Mouse (Mus musculus): ENCODE data around the gene Sema3g. TPM values are rescaled to one million over a fixed set of nuclear protein-coding genes. Genes with fewer than 3 reads are reported as not detected.

Gene Sema3g
- polyA plus RNA-seq, 1 experiment from 2014 or later = 1.1 TPM

- no peak for ATAC-seq (ENCODE audit: low FRiP score, low read depth)
- no peak overlapping the region for H3K9ac ChIP-seq (replicated peaks)
- H3K4me1 ChIP-seq = peaks cover 6% of the 10 kb centered on the region; the same call in 1 of the 2 replicates
- no peaks in the 10 kb centered on the region for H3K9me3 ChIP-seq
- no peak overlapping the region for H3K4me2 ChIP-seq (replicated peaks)
- no peak overlapping the region for H3K27ac ChIP-seq (replicated peaks)
- WGBS = 64% methylated on average over 16 of the region's 16 CpGs
- H3K4me3 ChIP-seq = no peak overlapping the region
- H3K36me3 ChIP-seq = peaks cover 75% of the 10 kb centered on the region
- no peaks in the 10 kb centered on the region for H3K27me3 ChIP-seq
Observed at GRCm38 (mm10) chr14:31197547-31198516, 19.8 kb upstream of the Sema3g start.

GRCm38 (mm10) chr14:31199599-31199998 lies 18.1 kb upstream of the Sema3g start:
- H3K36me3 ChIP-seq = peaks cover 76% of the 10 kb centered on the region
- ATAC-seq (ENCODE audit: low FRiP score, low read depth) = no peak
- 88% methylated on average over 7 of the region's 7 CpGs for WGBS
- H3K4me3 ChIP-seq = no peak overlapping the region
- no peak overlapping the region for H3K4me2 ChIP-seq (replicated peaks)
- H3K4me1 ChIP-seq = peaks cover 14% of the 10 kb centered on the region
- no peaks in the 10 kb centered on the region for H3K9me3 ChIP-seq
- H3K27me3 ChIP-seq = no peaks in the 10 kb centered on the region
- H3K27ac ChIP-seq (replicated peaks) = no peak overlapping the region
- no peak overlapping the region for H3K9ac ChIP-seq (replicated peaks)

DNA sequence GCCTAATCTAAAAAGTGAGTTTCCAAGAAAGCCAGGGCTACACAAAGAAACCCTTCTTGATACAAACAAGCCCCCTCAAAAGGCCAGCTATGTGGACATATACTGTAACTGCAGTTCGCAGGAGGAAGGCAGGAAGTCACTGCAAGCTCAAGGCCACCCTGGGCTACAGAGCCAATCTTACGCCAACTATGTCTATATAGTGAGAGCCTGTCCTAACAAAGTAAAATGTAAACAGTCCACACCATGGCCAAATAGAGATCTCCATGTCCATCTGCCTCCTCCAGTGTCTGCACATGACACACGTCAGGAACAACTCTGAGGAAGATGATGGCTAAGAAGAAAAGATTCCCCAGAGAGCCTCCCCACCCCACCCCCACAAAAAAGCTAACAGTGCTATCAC lies 17.6 kb upstream of the Sema3g start:
- 86% methylated on average over 3 of the region's 3 CpGs for WGBS
- H3K36me3 ChIP-seq = peaks cover 72% of the 10 kb centered on the region
- no peak for ATAC-seq (ENCODE audit: low FRiP score, low read depth)

DNA sequence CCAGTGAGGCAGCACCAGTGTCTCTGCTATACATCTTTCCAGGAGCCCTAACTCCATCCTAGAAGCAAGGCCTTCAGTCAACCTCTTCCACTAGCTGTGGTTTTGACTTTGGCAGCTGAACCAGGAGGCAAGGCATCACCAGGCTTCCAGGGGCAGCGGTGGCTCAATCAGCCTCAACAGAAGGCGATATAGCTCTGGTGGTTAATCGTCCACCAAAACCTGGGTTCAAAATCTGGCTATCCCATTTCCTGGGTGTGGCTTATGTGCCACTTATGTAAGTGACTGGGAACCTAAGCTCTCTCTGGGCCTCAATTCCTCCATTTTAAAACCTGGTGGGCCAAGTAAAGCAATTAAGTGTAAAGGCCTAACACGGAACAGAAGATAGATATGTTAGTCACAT lies 12.8 kb upstream of the Sema3g start:
- WGBS = 82% methylated on average over 4 of the region's 4 CpGs
- Histone ChIP-seq H3K27ac (replicated peaks) (peak overlapping the region; percentile 83), H3K27me3 (no peaks in the 10 kb centered on the region), H3K9me3 (no peaks in the 10 kb centered on the region), H3K4me2 (replicated peaks) (peak overlapping the region; percentile 98), H3K9ac (replicated peaks) (peak overlapping the region; percentile 93), H3K4me3 (peak overlapping the region; percentile 81), H3K4me1 (peaks cover 23% of the 10 kb centered on the region), H3K36me3 (peaks cover 47% of the 10 kb centered on the region)
- ATAC-seq (ENCODE audit: low FRiP score, low read depth) = no peak

More for the DNA sequence above, 17.6 kb upstream of the Sema3g start:
- no peak overlapping the region for H3K4me2 ChIP-seq (replicated peaks)
- no peak overlapping the region for H3K27ac ChIP-seq (replicated peaks)
- H3K4me1 ChIP-seq = peaks cover 18% of the 10 kb centered on the region
- no peak overlapping the region for H3K9ac ChIP-seq (replicated peaks)
- H3K9me3 ChIP-seq = no peaks in the 10 kb centered on the region
- H3K4me3 ChIP-seq = no peak overlapping the region
- no peaks in the 10 kb centered on the region for H3K27me3 ChIP-seq

DNA sequence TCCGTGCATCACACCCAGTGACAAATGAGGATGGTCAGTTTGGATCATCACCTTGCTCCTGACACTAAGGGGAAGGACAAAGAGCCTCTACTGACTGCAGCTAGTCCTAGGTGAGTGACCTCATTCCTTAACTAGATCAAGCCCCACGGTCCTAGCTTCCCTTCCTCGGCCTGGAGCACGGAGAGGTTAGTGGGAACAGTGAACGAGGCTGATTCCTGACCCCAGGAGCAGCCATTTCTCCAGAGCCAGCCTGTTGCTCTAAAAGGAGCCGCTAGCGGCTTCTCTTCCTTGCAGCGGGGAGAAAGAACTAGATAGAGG lies 12.5 kb upstream of the Sema3g start:
- H3K9ac ChIP-seq (replicated peaks) = peak overlapping the region; percentile 93
- 0 out of 2 replicates have a peak, but pooled peaks have one; percentile 0 for ATAC-seq (ENCODE audit: low FRiP score, low read depth)
- peaks cover 43% of the 10 kb centered on the region for H3K36me3 ChIP-seq
- peak overlapping the region; percentile 98 for H3K4me2 ChIP-seq (replicated peaks)
- H3K9me3 ChIP-seq = no peaks in the 10 kb centered on the region
- peak overlapping the region; percentile 81 for H3K4me3 ChIP-seq
- peaks cover 23% of the 10 kb centered on the region for H3K4me1 ChIP-seq
- 30% methylated on average over 8 of the region's 8 CpGs for WGBS
- H3K27ac ChIP-seq (replicated peaks) = peak overlapping the region; percentile 83
- no peaks in the 10 kb centered on the region for H3K27me3 ChIP-seq

DNA sequence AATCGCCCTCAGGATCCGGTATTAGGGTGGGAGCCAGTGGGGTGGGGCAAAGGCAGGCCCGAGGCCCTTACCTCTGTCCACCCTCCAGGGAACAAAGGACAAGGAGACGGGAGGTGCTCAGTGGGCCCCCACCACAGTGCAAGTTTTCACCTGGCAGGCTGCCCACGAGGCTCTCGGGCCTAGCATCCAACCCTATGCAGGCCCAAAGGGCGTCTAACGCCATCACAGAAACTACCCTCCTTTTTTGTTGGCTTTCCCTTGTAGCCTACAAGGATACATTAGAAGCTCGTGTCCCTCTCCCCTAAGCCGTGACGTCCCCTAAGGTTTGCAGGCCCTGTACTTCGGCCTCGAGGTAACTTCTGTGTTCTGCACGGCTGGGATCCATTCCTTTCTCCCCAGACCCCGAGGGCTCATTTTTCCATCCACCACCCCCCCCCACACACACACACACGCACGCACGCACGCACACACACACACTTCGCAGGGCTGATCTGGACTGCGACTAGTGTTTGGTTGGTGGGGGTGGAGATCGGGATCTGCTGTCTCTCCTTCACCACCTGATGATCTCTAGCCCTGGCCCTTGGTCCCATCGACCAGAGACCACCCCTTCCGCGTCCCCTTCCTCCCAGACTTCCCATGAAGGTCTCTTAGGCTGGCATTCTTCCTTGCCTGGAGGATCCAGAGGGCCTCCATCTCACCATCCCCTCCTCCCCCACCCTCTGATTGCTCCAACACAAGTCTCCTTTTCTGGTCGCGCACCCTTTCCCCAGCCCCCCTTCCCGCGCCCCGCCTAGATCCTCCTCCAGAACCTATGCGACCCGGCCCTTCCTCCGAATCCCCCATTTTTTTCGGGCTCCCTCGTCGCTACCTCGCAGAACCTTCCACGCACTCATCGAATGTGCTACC lies 11.8 kb upstream of the Sema3g start:
- ATAC-seq (ENCODE audit: low FRiP score, low read depth) = peak; percentile 67
- peaks cover 37% of the 10 kb centered on the region for H3K36me3 ChIP-seq
- H3K27ac ChIP-seq (replicated peaks) = peak overlapping the region; percentile 83
- 1% methylated on average over 39 of the region's 39 CpGs for WGBS
- H3K9me3 ChIP-seq = no peaks in the 10 kb centered on the region
- H3K4me3 ChIP-seq = peak overlapping the region; percentile 81
- H3K9ac ChIP-seq (replicated peaks) = peak overlapping the region; percentile 93
- H3K4me2 ChIP-seq (replicated peaks) = peak overlapping the region; percentile 98
- no peaks in the 10 kb centered on the region for H3K27me3 ChIP-seq
- H3K4me1 ChIP-seq = peaks cover 23% of the 10 kb centered on the region

DNA sequence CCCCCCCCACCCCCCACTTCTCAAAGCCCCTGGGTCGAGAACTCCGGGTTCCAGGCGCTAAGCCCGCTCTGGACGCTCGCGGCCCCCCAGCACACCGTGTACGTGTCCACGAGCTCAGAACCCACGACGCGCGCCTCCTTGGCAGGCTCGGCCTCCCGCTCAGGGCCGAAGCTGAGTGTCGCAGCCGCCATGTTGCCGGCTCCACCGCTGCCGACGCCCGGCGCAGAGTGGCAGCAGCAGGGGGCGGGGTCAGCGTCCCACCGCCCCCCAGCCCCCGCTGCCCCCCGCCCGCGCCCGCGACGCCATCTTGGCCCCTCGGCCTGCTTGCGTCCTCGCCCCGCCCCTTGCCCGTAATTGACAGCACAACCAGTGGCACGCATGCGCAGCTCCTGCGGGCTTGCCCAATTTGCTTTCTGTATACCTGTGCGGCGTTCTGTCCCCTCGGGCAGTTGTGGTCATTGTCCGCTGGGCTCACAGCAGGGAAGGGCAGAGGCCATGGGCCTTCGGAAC lies 11.1 kb upstream of the Sema3g start:
- Histone ChIP-seq H3K4me3 (peak overlapping the region; percentile 81), H3K4me1 (peaks cover 23% of the 10 kb centered on the region), H3K27me3 (no peaks in the 10 kb centered on the region), H3K4me2 (replicated peaks) (peak overlapping the region; percentile 98), H3K36me3 (peaks cover 30% of the 10 kb centered on the region), H3K9ac (replicated peaks) (peak overlapping the region; percentile 93), H3K9me3 (no peaks in the 10 kb centered on the region), H3K27ac (replicated peaks) (peak overlapping the region; percentile 83)
- ATAC-seq (ENCODE audit: low FRiP score, low read depth) = peak; percentile 69
- under 1% methylated on average over 44 of the region's 48 CpGs for WGBS

DNA sequence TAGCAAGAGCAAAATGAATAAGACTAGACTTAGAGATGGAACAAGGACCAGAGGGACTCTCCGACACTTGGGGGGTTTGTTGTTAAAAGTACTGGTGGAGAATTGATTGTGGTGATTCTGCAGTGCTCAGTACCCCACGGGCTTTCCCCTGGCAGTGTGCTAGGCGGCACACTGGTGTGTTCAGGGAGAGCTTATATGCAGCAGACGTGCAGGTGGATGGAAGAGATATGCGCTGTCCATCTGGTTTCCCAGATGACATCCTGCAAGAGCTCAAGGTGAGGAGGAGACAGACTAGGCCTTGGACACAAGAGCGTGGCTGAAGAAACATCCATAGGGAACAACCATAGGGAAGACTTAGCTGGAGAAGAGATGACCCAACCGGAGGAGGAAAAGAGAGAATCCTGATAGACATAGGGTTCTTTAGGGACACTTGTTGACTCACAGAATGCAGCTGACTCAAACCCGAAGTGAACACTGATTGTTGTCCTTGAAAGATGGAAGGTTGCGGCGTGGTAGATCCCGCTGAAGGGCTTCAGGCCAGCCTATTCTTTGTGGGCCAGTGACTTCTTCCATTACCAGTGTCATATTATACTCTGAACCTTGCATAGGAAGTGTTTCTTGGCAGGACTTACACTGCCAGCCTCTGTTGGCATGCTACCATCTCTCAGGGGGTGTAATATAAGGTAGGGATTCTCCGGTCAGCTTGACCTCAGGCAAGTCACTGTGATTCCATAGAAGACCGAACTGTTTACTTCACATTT lies 10.4 kb upstream of the Sema3g start:
- WGBS = 85% methylated on average over 13 of the region's 13 CpGs
- H3K4me3 ChIP-seq = peak overlapping the region; percentile 81
- H3K36me3 ChIP-seq = peaks cover 23% of the 10 kb centered on the region
- H3K9me3 ChIP-seq = no peaks in the 10 kb centered on the region
- H3K27ac ChIP-seq (replicated peaks) = peak overlapping the region; percentile 83; the same call in 1 of the 2 replicates
- peaks cover 23% of the 10 kb centered on the region for H3K4me1 ChIP-seq
- peak overlapping the region; percentile 98 for H3K4me2 ChIP-seq (replicated peaks)
- H3K27me3 ChIP-seq = no peaks in the 10 kb centered on the region
- peak overlapping the region; percentile 51 for H3K9ac ChIP-seq (replicated peaks)
- peak; percentile 14; the same call in 1 of the 2 replicates for ATAC-seq (ENCODE audit: low FRiP score, low read depth)

GRCm38 (mm10) chr14:31208084-31208483 lies 9.6 kb upstream of the Sema3g start, which contains the start of gene Tnnc1:
Gene Tnnc1 (plus strand): TSS chr14:31208312.
- peak within 1 kb of the TSS; percentile 83; the same call in 1 of the 2 replicates for H3K27ac ChIP-seq (replicated peaks)
- peaks cover 14% of the 10 kb centered on the region for H3K36me3 ChIP-seq
- peaks cover 23% of the 10 kb centered on the region for H3K4me1 ChIP-seq
- peak within 1 kb of the TSS; percentile 51; the same call in 1 of the 2 replicates for H3K9ac ChIP-seq (replicated peaks)
- no peaks in the 10 kb centered on the region for H3K27me3 ChIP-seq
- no peaks in the 10 kb centered on the region for H3K9me3 ChIP-seq
- ATAC-seq (ENCODE audit: low FRiP score, low read depth) = no peak
- H3K4me3 ChIP-seq = peak within 1 kb of the TSS; percentile 81
- 74% methylated on average over 2 of the region's 2 CpGs for WGBS
- peak within 1 kb of the TSS; percentile 98 for H3K4me2 ChIP-seq (replicated peaks)

DNA sequence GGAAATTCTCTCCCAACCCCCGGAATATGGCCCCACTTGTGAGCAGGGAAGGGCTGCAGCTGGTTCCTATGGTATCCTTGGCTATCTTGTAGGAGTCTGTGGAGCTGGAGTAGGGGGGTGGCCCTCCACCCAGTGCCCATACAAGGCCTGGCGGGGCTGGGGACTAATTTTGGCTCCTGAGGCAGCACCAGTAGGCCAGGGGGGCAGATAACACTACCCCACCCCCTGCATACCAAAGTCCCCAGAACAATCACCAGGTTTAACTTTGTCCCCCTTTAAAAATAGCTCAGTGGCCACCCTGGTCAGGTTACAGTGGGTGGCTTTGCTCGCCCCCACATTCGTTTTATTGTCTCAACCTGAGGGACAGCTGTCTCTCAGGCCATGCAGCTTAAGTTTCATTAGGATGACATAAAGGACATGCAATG lies 8.5 kb upstream of the Sema3g start:
- H3K4me2 ChIP-seq (replicated peaks) = no peak overlapping the region
- no peaks in the 10 kb centered on the region for H3K27me3 ChIP-seq
- 64% methylated on average over 4 of the region's 4 CpGs for WGBS
- H3K4me3 ChIP-seq = no peak overlapping the region
- no peak overlapping the region for H3K9ac ChIP-seq (replicated peaks)
- H3K36me3 ChIP-seq = peaks cover 4% of the 10 kb centered on the region
- H3K9me3 ChIP-seq = no peaks in the 10 kb centered on the region
- H3K4me1 ChIP-seq = peaks cover 19% of the 10 kb centered on the region
- no peak overlapping the region for H3K27ac ChIP-seq (replicated peaks)
- no peak for ATAC-seq (ENCODE audit: low FRiP score, low read depth)

- H3K9me3 ChIP-seq = no peaks in the 10 kb centered on the region
- no peak overlapping the region for H3K27ac ChIP-seq (replicated peaks)
- ATAC-seq (ENCODE audit: low FRiP score, low read depth) = no peak
- H3K9ac ChIP-seq (replicated peaks) = no peak overlapping the region
- no peaks in the 10 kb centered on the region for H3K27me3 ChIP-seq
- H3K4me1 ChIP-seq = peaks cover 10% of the 10 kb centered on the region
- no peak overlapping the region for H3K4me2 ChIP-seq (replicated peaks)
- WGBS = 87% methylated on average over 6 of the region's 6 CpGs
- no peak overlapping the region for H3K4me3 ChIP-seq
- no peaks in the 10 kb centered on the region for H3K36me3 ChIP-seq
Observed at GRCm38 (mm10) chr14:31211854-31212253, 5.8 kb upstream of the Sema3g start.

Data from midbrain, embryonic 12.5 days (tissue).